Mouse (Mus musculus) thymus, postnatal 10 days (tissue): ENCODE results near the gene Washc4.
A peak's percentile ranks its signal among the peaks of the same experiment; 100 is the strongest.

Experiments used
- DNase-seq, 2 experiments: peaks; one replicate each; pipeline ENCODE4 v3.0.0; 2021; ENCODE audit warnings: low spot score in 2 of 2

Washc4 gene

GRCm38 (mm10) chr10:83600650-83601049, 57.1 kb downstream of the Washc4 start:
- no peak for DNase-seq

- no peak for DNase-seq
Measured at GRCm38 (mm10) chr10:83603956-83604564, 60.5 kb downstream of the Washc4 start.

- no peak for DNase-seq
Measured at GRCm38 (mm10) chr10:83605637-83606183, 62.2 kb downstream of the Washc4 start.

- DNase-seq: no peak
Measured at GRCm38 (mm10) chr10:83607111-83607510, 63.6 kb downstream of the Washc4 start.

- no peak for DNase-seq
Measured at GRCm38 (mm10) chr10:83608596-83608995, 65.0 kb downstream of the Washc4 start.

- no peak for DNase-seq
Measured at GRCm38 (mm10) chr10:83610518-83610917, 67.0 kb downstream of the Washc4 start.

- no peak for DNase-seq
Measured at GRCm38 (mm10) chr10:83611863-83612262, 68.3 kb downstream of the Washc4 start.

GRCm38 (mm10) chr10:83612648-83613215, 69.2 kb downstream of the Washc4 start:
- no peak for DNase-seq

GRCm38 (mm10) chr10:83617366-83617765, 73.8 kb downstream of the Washc4 start:
- DNase-seq: peak in 1 of 2 experiments; percentile 41

GRCm38 (mm10) chr10:83618819-83619440, 75.4 kb downstream of the Washc4 start:
- no peak for DNase-seq

GRCm38 (mm10) chr10:83620350-83621055, 77.0 kb downstream of the Washc4 start:
- no peak for DNase-seq

GRCm38 (mm10) chr10:83624065-83624464, 80.5 kb downstream of the Washc4 start:
- DNase-seq: no peak

- DNase-seq: no peak
Measured at GRCm38 (mm10) chr10:83624841-83625240, 81.3 kb downstream of the Washc4 start.

GRCm38 (mm10) chr10:83627113-83627687, 83.6 kb downstream of the Washc4 start:
- no peak for DNase-seq

- DNase-seq: no peak
Measured at GRCm38 (mm10) chr10:83628241-83628640, 84.7 kb downstream of the Washc4 start.

- no peak for DNase-seq
Measured at GRCm38 (mm10) chr10:83629190-83629781, 85.7 kb downstream of the Washc4 start.

GRCm38 (mm10) chr10:83629878-83630277, 86.3 kb downstream of the Washc4 start:
- DNase-seq: no peak

- no peak for DNase-seq
Measured at GRCm38 (mm10) chr10:83630899-83631298, 87.3 kb downstream of the Washc4 start.

GRCm38 (mm10) chr10:83631775-83632174, 88.2 kb downstream of the Washc4 start:
- DNase-seq: no peak

GRCm38 (mm10) chr10:83632806-83633374, 89.3 kb downstream of the Washc4 start:
- DNase-seq: no peak

GRCm38 (mm10) chr10:83634461-83634860, 90.9 kb downstream of the Washc4 start:
- DNase-seq: no peak
